Mouse (Mus musculus) adrenal gland, adult (tissue): Measurements from ENCODE around the gene Tll1.
A peak's percentile ranks its signal among the peaks of the same experiment; 100 is the strongest.
"Not testable (repeated sequence)": the region's sequence is repeated elsewhere in the genome, so short reads cannot be mapped to it uniquely, and the experiment has no call there.

ENCODE experiments used
- DNase-seq, 2 experiments: peaks; one replicate each; pipeline ENCODE4 v3.0.0; 2022 to 2023; ENCODE audit warnings: low spot score in 1 of 2; ENCODE audit not compliant: inconsistent age in 2 of 2

Gene Tll1

GRCm38 (mm10) chr8:64073396-64073795 is 132.7 kb downstream of the Tll1 start:
- no peak for DNase-seq

- no peak for DNase-seq
Observed at GRCm38 (mm10) chr8:64059867-64060266, 146.2 kb downstream of the Tll1 start.

GRCm38 (mm10) chr8:64057571-64057970 is 148.5 kb downstream of the Tll1 start:
- DNase-seq: no peak

GRCm38 (mm10) chr8:64048556-64048955 is 157.5 kb downstream of the Tll1 start:
- DNase-seq: no peak

- DNase-seq: no peak
Observed at GRCm38 (mm10) chr8:64047963-64048505, 158.0 kb downstream of the Tll1 start.

GRCm38 (mm10) chr8:64041303-64041884 is 164.7 kb downstream of the Tll1 start:
- DNase-seq: no peak

GRCm38 (mm10) chr8:64030672-64031385 is 175.2 kb downstream of the Tll1 start:
- peak in 1 of 2 experiments; percentile 11 for DNase-seq

GRCm38 (mm10) chr8:64030081-64030480 is 176.0 kb downstream of the Tll1 start:
- DNase-seq: no peak

- no peak for DNase-seq
Observed at GRCm38 (mm10) chr8:64029525-64029924, 176.5 kb downstream of the Tll1 start.

GRCm38 (mm10) chr8:64024359-64024758 is 181.7 kb downstream of the Tll1 start:
- DNase-seq: peak in 1 of 2 experiments; percentile 21

GRCm38 (mm10) chr8:64023579-64023978 is 182.5 kb downstream of the Tll1 start:
- DNase-seq: peak in 1 of 2 experiments; percentile 40

GRCm38 (mm10) chr8:64023027-64023426 is 183.0 kb downstream of the Tll1 start:
- DNase-seq: no peak

GRCm38 (mm10) chr8:63970612-63971391 is 235.3 kb downstream of the Tll1 start:
- DNase-seq: not testable (repeated sequence)
